Mouse (Mus musculus) monocyte, adult 5-6 weeks (primary cell): ENCODE measurements around the gene Col4a4. TPM values are rescaled to one million over a fixed set of nuclear protein-coding genes. Genes with fewer than 3 reads are reported as not detected.

Source experiments
- ATAC-seq: fragments of 153-309, 156-312 bp; replicated peaks from 2 replicates; pipeline ENCODE4 v1.8.0; 2017; ENCODE audit warnings: mild to moderate bottlenecking; ENCODE audit not compliant: low TSS enrichment, insufficient number of reproducible peaks, severe bottlenecking, poor library complexity, low FRiP score
- total RNA-seq: library from RNA; stranded (forward); fragments of 200-1000, 200-491, 200-594 nt; gene quantifications from 3 replicates; pipeline ENCODE4 v1.2.3, GENCODE M21; 2017

The Col4a4 gene
- total RNA-seq, 1 experiment from 2014 or later = not detected

- no peak for ATAC-seq
Measured at GRCm38 (mm10) chr1:82590266-82590665, 3.6 kb upstream of the Col4a4 start.

GRCm38 (mm10) chr1:82585981-82586380, 668 bp downstream of the Col4a4 start:
- no peak for ATAC-seq

DNA sequence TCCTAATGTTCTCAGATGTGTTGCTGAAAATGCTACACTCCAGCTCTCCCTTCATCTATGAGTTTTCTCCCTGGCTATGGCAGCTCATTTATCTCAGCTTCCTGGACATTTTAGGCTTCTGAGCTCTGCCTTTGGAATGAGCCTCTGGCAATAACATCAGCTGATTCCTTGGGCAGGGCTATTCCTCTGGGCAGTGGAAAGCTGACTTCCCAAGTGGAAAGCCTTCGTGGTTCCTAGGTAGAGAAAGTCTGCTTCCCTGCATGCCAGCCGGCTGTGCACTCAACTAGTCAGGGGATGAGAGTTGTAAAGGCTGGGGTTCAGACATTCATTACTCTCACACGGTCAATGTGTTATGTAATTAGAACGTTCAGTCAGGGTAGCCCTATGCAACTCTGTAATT, 8.3 kb downstream of the Col4a4 start:
- no peak for ATAC-seq

DNA sequence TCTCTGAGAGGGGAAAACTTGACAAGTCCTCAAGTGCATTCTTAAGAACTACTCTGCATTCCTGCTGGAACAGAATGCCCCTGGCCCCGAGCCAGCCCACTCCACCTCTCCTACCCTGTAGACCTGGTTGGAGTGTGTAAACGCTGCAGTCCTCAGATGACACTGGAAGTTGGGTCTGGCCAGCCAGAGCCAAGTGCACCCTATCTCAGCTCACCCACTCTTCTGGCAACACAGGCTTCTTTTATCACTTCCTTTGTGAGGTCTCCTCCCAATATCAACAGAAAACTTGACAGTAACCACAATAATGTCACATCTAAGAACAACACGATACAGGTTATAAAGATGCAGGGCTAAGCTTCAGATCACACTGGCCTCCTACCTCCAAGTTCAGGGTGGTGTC, 8.7 kb downstream of the Col4a4 start:
- no peak for ATAC-seq

DNA sequence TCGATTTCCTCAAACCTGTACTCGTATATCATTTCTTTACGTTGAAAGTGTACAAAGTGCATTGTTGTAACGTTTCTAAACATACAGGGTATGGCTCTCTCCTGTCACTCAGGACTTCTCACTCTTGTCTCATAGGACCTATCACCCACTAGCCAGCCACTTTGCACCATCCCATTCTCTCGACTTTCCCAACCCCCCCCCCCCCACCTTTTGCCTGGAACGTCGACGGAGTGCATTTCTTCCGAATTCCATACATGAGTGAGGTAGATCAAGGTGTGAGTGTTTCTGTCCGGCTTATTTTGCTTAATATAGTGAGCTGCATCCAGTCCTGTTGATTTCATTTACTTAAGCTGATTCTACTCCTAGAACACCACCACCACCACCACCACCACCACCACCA, 9.3 kb downstream of the Col4a4 start:
- ATAC-seq = no peak

DNA sequence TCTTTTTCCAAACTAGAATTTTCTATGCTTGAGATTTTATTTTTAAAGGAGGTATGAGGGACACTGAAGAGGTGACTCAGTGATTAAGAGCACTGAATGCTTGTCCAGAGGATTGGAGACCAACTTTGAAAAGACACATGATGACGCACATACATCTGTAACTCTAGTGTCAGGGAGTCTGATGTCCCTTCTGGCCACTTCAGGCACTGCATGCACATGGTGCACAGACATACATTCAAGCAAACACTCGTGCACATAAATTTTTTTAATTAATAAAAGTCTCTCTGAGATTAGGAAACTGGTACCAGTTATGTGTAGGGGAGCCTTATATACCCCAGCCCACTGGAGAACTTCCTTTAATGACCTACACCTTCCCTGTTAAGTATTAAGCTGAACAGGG, 10.5 kb downstream of the Col4a4 start:
- no peak for ATAC-seq

DNA sequence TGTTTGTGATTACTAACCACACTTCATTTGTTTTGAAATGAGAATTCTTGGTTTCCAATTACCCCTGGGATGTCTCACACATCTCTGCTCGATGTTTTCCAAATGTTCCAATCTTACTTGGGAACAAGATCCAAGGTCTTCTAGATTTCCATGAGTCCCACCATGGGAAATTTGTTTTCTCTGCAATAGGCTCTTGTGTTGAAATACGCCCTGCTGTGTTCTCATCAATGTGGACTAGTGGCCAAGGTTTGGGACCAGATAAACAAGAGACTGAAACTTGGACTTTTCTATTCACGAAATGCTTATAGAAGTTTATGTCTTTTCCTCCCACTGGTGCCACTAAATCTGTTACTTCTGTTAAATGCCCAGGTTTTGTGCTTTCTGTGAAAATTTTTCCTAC, 11.0 kb downstream of the Col4a4 start:
- no peak for ATAC-seq

DNA sequence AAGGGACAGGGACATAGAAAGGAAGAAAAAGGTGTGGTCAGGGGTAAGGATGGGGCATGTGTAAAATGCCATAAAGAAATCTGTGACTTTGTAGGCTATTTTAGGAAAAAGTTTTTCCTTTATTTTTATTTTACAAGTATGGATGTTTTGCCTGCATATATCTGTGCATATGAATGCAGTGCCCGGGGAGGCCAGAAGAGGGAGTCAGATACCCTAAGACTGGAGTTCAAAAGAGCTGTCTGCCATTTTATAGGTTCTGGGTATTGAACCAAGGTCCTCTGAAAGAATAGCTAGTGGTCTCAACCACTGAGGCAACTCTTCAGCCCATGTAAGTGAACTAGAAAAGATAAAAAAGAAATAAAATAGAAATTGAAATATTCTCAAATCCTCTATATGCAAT, 14.9 kb downstream of the Col4a4 start:
- ATAC-seq = no peak

DNA sequence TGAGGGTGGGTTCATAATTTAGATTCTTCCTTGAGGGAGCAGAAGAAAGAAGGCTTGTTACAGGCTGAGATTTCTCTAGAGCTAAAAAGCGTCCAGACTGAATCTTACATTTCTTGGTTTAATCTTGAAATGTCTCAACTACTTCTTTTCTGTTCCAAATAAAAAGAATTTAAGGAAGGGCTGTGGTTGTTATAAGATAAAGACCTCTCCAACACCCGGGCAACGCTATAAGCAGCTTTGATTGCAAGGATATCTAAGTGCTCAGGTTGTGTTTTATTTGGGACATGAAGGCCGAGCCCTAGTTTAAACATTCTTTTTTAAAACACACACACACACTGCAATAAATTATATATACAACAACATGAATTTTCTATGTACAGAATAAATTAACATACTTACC, 17.2 kb downstream of the Col4a4 start:
- no peak for ATAC-seq

DNA sequence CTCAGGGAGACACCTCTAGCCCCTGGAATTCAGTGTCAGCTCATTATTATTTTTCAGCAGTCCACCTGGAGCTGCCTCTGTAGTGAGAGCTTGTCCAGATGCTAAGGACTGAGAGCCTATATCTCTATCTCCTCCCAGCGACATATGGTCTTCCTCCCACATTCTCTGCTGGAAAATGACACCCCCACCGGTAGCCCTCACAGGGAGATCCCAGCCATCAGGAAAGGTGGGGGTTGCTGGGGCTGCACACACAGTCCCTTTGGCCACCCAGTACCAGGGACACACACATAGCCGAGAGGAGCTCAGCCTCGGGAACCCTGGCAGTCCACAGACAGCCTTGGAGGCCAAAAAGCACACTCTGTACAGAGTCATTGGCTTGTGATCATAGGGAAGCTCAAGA, 26.4 kb downstream of the Col4a4 start:
- ATAC-seq = no peak

DNA sequence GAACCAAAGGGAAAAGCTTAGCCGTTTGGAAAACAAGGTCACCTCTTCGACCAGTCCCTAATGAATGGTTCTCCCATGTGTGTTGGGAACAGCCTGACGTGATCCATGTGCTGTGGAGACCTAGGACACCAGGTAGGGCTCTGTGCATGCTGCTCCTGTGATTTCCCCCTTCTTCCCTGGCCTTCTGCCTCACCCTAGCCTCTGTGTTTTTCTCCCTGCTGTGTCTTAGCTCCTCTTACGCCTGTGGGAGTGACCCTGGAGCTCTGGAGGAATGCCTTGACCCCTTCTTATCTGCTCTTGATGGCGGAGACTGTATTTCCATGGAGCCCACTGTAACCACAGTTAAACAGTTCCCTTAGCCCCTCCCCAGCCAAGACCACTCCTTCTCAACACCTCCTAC, 31.8 kb downstream of the Col4a4 start:
- no peak for ATAC-seq

GRCm38 (mm10) chr1:82554443-82554850, 32.2 kb downstream of the Col4a4 start:
- no peak for ATAC-seq

DNA sequence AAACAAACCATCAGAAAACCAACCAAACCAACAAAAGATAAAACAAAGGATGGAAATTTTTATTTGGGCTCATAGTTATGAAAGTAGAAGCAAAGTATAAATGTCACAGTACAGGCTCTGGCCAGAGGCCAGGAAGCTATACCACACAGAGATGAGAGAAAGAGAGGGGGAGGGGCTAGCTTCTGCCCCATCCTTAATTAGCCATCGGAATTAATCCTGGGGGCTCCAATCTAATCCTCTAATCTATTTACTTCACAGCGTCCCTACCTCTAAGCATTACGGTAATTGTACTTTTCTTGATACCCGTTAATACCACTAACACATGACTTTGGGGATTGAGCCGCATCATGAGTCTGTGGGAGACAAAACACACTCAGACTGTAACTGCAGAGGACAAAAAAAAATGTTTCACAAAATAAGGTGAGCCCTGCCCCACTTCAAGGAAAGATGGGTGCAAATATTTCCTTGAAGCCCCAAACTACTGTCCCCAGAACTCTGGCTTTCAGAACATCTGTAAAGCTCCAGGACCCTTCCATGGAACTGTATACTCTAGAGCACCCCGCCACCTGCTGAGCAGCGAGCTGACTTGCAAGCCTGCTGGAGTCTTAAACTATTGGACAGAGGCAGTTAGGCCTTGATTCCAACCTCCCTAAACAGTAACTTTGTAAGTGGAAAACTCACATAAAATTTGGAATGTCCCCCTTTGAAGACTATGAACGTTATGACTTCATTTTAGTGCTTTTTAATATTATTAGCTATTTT, 41.3 kb downstream of the Col4a4 start:
- no peak for ATAC-seq

DNA sequence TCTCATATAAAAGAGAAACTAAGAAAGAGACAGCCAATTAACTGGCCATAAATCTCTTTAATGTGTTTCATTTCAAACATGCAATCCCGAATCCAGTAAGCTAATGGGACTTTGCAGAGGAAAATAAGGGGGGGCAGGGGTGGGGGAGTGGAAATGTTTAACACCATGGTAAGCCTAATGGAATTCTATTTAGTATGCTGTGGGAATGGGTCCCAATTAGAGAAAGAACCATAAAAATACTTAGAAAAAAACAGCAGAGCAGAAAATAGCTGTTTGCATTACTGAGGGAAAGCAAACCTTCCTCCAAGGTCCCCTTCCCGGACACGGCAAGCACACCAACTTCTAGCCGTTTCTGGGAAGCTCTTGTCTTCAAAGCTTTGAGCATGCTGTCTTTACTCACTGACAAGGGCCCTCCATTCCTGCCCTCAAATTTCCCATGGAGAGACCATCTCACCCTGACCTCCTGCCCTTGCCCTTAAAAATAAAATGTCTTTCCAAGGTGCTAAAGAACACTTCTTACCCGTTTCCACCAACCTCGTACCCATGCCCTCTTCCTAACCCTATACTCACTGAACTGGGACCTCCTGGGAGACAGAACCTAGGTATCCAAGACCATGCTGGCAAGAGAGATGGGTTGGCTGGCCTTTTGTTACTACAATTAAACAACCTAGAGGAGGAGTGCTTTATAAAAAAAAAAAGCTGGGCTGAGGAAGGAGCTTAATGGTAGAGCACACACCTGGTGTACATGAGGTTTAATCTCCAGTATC, 42.0 kb downstream of the Col4a4 start:
- no peak for ATAC-seq

- no peak for ATAC-seq
Measured at GRCm38 (mm10) chr1:82543934-82544333, 42.7 kb downstream of the Col4a4 start.

DNA sequence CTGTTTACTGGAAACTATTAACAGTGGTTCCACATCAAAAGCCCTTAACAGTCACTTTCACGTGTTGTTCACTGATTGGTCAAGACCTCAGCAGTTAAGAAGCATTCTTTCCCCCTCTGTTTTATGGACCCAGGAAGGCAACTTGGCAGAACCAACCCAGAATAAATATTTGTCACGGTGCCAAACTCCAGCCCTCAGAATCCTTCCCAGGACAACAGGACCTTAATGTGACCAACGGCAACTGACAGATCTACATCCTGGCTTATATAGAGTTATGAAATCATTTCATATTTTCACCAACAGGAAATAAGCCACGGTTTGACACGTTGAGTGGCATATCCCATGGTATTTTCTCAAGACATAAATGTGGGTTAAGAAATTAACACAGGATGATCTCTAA, 46.6 kb downstream of the Col4a4 start:
- no peak for ATAC-seq

DNA sequence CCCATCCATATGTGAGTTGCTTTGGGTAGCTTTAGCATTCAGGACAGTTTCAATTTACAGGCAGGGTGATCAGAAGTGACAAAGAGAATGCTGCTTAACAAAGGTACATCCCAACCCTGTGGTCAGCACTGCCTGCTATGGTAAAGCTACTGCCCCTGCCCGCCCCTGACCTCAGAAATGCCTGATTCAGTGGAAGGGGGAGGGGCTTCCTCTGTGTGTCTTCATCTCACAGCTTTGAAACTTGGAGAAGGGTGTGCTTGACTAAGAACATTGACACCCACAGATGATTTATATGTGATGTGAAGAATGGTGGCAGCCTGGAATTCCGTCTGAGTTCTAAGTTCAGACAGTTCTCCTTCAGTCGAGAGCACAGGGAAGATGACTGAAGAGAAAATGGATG, 48.8 kb downstream of the Col4a4 start:
- no peak for ATAC-seq

- ATAC-seq = no peak
Measured at GRCm38 (mm10) chr1:82536515-82537174, 50.0 kb downstream of the Col4a4 start.

DNA sequence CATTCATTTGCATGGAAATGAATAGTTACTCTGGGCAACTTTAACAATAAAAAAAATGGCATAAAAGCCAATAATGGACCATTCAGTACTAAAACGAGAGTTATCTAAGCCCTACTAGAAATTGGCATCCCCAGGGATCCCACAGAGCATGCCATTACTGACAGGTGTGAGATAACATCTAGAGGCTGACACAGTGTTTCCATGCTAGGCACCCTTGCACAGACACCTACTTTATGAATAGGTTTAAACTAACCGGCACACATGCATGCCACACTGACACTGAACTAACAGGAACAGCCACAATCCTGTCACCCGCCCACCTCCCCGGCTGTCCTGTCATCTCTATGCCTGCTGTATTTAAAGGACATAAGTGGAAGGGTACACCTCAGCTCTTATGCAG, 58.7 kb downstream of the Col4a4 start:
- ATAC-seq = no peak

GRCm38 (mm10) chr1:82491954-82492353, 94.7 kb downstream of the Col4a4 start:
- ATAC-seq = no peak
